Mouse (Mus musculus): ENCODE data around the gene Huwe1.

Huwe1 gene

GRCm38 (mm10) chrX:151800701-151801511 is at the start of gene Huwe1:
Gene Huwe1 (plus strand): TSS chrX:151800807.
- in situ Hi-C loops (cut with MboI; ENCODE audit: low pct_unique_long_range_greater_than_20kb in 1 of 2, low sequenced_read_pairs in 2 of 2, unreplicated experiment in 1 of 2) = no loop called here

GRCm38 (mm10) chrX:151780348-151780747 is 20.3 kb upstream of the Huwe1 start:
- in situ Hi-C loops (cut with MboI; ENCODE audit: low pct_unique_long_range_greater_than_20kb in 1 of 2, low sequenced_read_pairs in 2 of 2, unreplicated experiment in 1 of 2) = no loop called here

DNA sequence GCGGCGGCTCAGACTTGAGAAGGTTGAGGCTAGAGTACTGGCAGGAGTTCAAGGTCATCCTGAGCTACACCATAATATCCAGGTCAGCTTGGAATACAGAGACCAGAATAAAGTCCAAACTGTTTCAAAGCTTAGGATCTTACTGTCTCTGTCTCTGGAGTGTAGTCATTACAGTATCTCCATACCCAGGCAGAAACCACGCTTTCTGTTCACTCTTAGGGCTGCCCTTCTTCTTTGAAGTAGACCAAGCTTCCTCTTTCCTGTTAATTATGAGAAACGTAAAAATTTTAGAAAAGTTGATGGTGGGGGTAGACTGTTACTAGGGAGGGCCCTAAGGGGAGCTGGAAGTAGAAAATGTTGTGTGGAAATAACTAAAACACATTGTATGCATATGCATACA is 17.7 kb upstream of the Huwe1 start:
- in situ Hi-C loops (cut with MboI; ENCODE audit: low pct_unique_long_range_greater_than_20kb in 1 of 2, low sequenced_read_pairs in 2 of 2, unreplicated experiment in 1 of 2) = no loop called here

DNA sequence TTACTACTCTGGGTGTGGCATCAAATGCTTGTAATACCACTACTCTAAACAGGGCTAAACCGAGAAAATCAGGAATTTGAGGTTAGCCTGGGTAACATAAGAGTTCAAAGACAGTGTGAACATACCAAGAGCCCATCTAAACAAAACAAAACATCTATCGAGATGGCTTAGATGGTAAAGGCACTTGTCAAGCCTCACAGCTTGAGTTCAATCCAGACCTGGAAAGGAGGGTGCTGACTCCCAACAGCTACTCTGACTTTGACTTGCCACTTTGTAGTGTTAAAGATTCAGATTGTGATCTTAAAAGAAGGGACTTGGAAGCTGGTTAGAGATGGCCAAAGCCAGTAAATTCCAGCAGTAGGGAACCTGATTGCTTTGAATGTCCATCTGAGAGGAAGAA is 7.8 kb upstream of the Huwe1 start:
- in situ Hi-C loops (cut with MboI; ENCODE audit: low pct_unique_long_range_greater_than_20kb in 1 of 2, low sequenced_read_pairs in 2 of 2, unreplicated experiment in 1 of 2) = no loop called here

GRCm38 (mm10) chrX:151797970-151798369 is 2.6 kb upstream of the Huwe1 start:
- in situ Hi-C loops (cut with MboI; ENCODE audit: low pct_unique_long_range_greater_than_20kb in 1 of 2, low sequenced_read_pairs in 2 of 2, unreplicated experiment in 1 of 2) = no loop called here

DNA sequence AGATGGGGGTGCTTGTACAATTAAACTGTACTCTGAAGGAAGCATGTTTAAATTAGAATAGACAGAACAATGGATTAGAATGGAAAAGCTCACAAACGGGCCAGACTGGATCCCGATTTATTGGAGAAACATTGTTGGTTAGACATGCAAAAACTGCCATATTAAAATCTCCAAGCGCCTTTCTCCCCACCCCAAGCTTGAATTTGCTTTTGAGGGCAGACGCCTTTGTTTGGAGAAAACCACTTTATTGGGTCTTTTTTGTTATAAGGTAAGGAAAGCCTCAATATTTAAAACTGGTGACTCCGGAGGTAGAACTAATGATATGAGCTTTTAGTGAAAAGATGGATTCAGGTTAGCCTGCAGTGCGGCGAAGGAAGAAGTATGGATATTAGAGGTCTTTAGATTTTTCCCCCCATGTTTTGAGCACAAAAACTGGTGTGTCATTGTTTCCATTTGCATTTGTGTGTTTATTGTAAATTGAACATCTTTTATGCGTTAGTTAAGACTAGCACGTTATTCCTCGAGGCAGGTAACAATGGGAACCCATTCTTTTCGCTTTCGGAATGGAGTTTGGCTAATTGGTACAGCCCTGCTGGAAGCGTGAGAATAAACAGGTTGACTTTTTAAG is 1.8 kb downstream of the Huwe1 start:
- in situ Hi-C loops (cut with MboI; ENCODE audit: low pct_unique_long_range_greater_than_20kb in 1 of 2, low sequenced_read_pairs in 2 of 2, unreplicated experiment in 1 of 2) = no loop called here

DNA sequence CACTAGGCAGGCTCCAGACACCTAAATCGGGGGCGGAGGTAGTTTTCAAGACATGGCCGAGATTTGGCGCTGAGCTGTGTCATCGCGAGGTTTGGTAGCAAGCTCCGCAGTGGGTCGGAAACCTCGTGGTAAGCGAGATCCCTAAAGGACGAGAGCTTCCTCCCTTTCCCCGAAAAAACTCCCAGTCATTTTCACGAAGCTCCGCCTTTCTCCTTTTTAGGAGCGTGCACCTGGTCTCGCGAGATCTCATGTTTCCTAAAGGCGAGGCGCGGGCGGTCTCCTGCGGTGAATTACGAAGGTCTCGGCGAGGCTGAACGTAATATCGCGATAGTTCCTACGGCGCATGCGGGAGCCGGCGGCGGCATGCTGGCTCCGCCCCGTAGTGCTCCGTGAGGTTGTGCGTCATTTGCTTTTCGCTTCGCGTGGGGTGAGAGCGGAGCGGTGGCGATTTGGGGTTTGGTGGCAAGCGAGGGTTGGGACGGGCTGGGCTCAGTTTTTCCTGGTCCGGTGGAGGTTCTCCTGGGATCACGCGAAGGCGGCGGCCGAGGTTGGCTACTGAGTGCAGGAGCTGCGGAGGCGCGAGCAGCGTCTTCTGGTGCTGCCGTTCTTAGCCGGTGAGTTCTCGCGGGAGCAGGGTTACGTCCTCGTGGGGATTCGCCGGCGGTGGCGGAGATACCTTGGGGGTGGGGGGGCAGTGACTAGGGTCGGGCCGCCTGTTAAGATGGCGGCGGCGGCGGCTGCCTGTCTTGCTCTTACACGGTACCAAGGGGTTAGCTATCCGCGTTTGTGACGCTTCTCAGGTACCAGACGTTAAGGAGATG is 2.6 kb downstream of the Huwe1 start:
- in situ Hi-C loops (cut with MboI; ENCODE audit: low pct_unique_long_range_greater_than_20kb in 1 of 2, low sequenced_read_pairs in 2 of 2, unreplicated experiment in 1 of 2) = no loop called here

DNA sequence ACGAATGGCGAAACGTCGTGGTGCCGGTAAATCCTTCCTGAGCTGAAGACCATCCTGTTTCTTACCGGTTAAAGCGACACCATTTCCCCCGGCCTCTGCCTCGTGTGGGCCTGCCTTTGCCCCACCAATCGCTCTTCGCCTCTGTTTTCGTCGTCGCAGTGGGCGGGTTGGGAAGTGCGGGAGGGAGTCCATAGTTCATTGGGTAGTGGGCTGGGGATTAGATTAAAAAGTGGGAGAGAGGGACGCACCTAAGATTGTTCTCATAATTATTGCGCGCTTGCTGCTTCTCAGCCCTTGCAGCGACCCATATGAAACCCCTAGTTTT is 3.1 kb downstream of the Huwe1 start:
- in situ Hi-C loops (cut with MboI; ENCODE audit: low pct_unique_long_range_greater_than_20kb in 1 of 2, low sequenced_read_pairs in 2 of 2, unreplicated experiment in 1 of 2) = no loop called here

GRCm38 (mm10) chrX:151804388-151804787 is 3.8 kb downstream of the Huwe1 start:
- in situ Hi-C loops (cut with MboI; ENCODE audit: low pct_unique_long_range_greater_than_20kb in 1 of 2, low sequenced_read_pairs in 2 of 2, unreplicated experiment in 1 of 2) = no loop called here

DNA sequence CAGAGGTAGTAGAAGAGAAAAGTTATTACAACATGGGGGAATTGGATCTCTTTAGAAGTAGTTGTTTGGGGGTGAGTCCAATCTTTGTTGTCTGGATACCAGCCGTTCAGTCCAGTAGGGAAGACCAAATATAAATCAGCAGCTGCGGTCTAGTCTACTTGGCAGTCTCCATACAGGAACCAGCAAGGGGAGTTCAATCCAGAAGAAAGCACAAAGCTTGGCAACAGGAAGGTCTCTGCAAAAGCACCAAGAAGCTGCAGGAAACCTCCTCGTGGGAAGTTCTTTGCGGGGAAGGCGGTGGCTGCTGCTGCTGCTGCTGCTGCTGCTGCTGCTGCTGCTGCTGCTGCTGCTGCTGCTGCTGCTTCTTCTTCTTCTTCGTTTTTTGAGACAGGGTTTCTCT is 10.9 kb downstream of the Huwe1 start:
- in situ Hi-C loops (cut with MboI; ENCODE audit: low pct_unique_long_range_greater_than_20kb in 1 of 2, low sequenced_read_pairs in 2 of 2, unreplicated experiment in 1 of 2) = no loop called here

- in situ Hi-C loops (cut with MboI; ENCODE audit: low pct_unique_long_range_greater_than_20kb in 1 of 2, low sequenced_read_pairs in 2 of 2, unreplicated experiment in 1 of 2) = no loop called here
These were observed 13.0 kb downstream of the Huwe1 start for GRCm38 (mm10) chrX:151813656-151814055.

GRCm38 (mm10) chrX:151817712-151818111 is 17.1 kb downstream of the Huwe1 start:
- in situ Hi-C loops (cut with MboI; ENCODE audit: low pct_unique_long_range_greater_than_20kb in 1 of 2, low sequenced_read_pairs in 2 of 2, unreplicated experiment in 1 of 2) = no loop called here

GRCm38 (mm10) chrX:151828971-151829370 is 28.4 kb downstream of the Huwe1 start:
- in situ Hi-C loops (cut with MboI; ENCODE audit: low pct_unique_long_range_greater_than_20kb in 1 of 2, low sequenced_read_pairs in 2 of 2, unreplicated experiment in 1 of 2) = loop anchor here in 1 of 2 experiments (25.0 kb wide), 1 partner anchor 208 kb away; no protein-coding TSS in a partner anchor

DNA sequence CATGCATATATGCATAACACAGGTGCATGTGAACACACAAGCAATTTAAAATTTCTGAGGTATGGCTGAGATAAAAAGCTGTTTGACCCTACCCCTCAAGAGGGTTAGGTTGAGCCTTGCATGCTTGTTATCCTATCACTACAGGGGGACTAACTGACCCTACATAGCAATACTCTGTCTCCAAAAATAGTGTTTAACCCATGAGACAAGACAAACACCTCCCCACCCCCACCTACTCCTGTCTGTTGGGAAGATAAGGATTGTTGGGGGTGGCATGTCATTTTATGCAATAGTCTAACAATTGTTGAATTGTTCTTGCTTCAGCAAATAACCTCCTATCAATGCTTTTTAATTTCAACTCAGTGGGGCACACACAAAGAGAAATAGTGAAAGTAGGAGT is 30.7 kb downstream of the Huwe1 start:
- in situ Hi-C loops (cut with MboI; ENCODE audit: low pct_unique_long_range_greater_than_20kb in 1 of 2, low sequenced_read_pairs in 2 of 2, unreplicated experiment in 1 of 2) = loop anchor here in 1 of 2 experiments (25.0 kb wide), 1 partner anchor 206 kb away; no protein-coding TSS in a partner anchor

DNA sequence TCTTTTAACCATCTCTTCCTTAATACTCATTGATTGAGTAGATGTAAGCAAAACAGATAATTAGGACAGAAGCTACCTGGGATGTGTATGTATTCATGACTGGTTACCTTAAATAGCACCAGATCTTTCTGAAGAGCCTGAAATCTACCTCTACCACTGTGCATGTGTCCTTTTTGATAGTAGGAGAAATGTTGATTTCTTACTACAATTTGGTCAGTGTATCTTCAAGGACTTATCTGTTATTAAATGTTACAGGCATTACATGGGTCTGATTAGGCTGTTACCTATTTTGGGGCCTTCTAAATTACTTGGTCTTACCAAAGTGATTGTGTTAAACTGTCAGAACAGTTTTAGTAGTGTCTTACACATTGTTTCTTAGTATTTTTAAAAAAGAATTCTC is 32.4 kb downstream of the Huwe1 start:
- in situ Hi-C loops (cut with MboI; ENCODE audit: low pct_unique_long_range_greater_than_20kb in 1 of 2, low sequenced_read_pairs in 2 of 2, unreplicated experiment in 1 of 2) = loop anchor here in 1 of 2 experiments (25.0 kb wide), 1 partner anchor 204 kb away; no protein-coding TSS in a partner anchor

DNA sequence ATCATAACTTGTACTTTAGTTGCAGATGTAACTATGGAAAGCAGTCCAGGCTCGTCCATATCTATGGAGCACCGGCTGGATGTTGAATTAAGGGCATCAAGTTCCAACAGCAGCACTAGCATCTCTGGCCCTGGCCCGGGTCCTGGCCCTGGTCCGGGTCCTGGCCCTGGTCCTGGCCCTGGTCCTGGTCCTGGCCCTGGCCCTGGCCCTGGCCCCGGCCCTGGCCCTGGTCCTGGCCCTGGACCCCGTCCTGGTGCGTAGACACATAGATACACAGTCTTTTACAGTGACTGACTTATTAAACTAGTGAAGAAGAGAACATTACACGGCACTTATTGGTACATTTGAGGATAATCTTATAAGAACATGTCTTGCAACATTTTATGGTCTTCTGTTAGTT is 58.8 kb downstream of the Huwe1 start:
- in situ Hi-C loops (cut with MboI; ENCODE audit: low pct_unique_long_range_greater_than_20kb in 1 of 2, low sequenced_read_pairs in 2 of 2, unreplicated experiment in 1 of 2) = no loop called here

DNA sequence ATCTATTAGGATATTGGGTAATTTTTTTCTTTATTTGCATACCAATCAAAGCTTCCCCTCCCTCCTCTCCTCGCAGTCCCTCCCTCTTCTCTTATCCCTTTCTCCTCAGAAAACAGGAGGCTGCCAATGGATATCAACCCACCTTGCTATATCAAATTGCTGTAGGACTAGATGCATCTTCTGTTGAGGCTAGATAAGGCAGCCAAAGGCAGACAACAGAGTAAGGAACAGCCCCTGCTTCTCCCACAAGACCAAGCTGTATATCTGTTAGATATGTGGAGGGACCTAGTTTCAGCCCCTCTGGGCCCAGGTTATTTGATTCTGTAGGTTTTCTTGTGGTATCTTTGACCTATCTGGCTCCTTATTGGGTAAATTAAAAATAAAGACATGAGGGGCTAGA is 110.1 kb downstream of the Huwe1 start:
- in situ Hi-C loops (cut with MboI; ENCODE audit: low pct_unique_long_range_greater_than_20kb in 1 of 2, low sequenced_read_pairs in 2 of 2, unreplicated experiment in 1 of 2) = no loop called here

GRCm38 (mm10) chrX:151912267-151912666 is 111.7 kb downstream of the Huwe1 start:
- in situ Hi-C loops (cut with MboI; ENCODE audit: low pct_unique_long_range_greater_than_20kb in 1 of 2, low sequenced_read_pairs in 2 of 2, unreplicated experiment in 1 of 2) = no loop called here

DNA sequence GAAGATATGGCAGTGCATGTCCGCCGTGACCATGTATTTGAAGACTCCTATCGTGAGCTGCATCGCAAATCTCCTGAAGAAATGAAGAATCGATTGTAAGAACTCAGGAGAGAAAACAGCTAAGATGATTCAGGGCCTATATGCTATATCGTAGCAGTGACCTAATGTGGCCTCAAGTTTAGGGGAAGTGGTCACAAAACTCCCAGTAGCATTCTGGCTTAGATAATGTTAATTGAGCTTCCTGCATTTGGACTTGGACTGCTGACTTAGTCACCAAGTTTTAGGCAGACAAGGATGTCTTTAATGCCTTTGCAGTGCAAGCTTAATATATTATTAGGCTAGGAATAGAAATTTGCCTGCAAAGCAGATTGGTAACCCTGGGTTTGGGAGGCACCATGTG is 128.8 kb downstream of the Huwe1 start:
- in situ Hi-C loops (cut with MboI; ENCODE audit: low pct_unique_long_range_greater_than_20kb in 1 of 2, low sequenced_read_pairs in 2 of 2, unreplicated experiment in 1 of 2) = no loop called here

All from mouse embryonic stem cell (cell line).